Mouse (Mus musculus) E14TG2a.4 (cell line): ENCODE results near the gene Pofut1.

Experiments
- CTCF ChIP-seq: conservative IDR thresholded peaks from 2 replicates; pipeline ENCODE4 v1.5.1; 2014; ENCODE audit warnings: low read length
- NANOG ChIP-seq: IDR thresholded peaks from 2 replicates; pipeline ENCODE4 v1.6.1; 2014; ENCODE audit warnings: borderline replicate concordance, low read length, mixed read lengths
- POU5F1 ChIP-seq: IDR thresholded peaks from 2 replicates; pipeline ENCODE4 v1.6.1; 2014; ENCODE audit warnings: low read length, borderline replicate concordance

- no peak for TF ChIP-seq CTCF
- TF ChIP-seq POU5F1: no peak
- no peak for TF ChIP-seq NANOG
These were observed 63.9 kb downstream of the Pofut1 start for GRCm38 (mm10) chr2:153305240-153305639.
